Mouse (Mus musculus): ENCODE measurements at regions not wholly inside any gene's neighbourhood (a gene's known extent, or its start where the extent isn't known, plus 50 kb on each side); places are given as distances from the start of the nearest gene placed in this dataset.

- Histone ChIP-seq H3K4me1 (ENCODE audit: control insufficient read depth in 1 of 2, insufficient read depth in 2 of 2, low read length in 2 of 2) (no peaks in the 10 kb centered on the region), H3K27me3 (ENCODE audit: control insufficient read depth in 1 of 2, insufficient read depth in 2 of 2, low read length in 2 of 2) (no peaks in the 10 kb centered on the region; a peak in 1 of 4 replicates), H3K27ac (ENCODE audit: control insufficient read depth, low read depth, low read length) (no peak overlapping the region), H3K36me3 (ENCODE audit: control insufficient read depth in 1 of 2, insufficient read depth in 2 of 2, low read length in 2 of 2) (no peaks in the 10 kb centered on the region), H3K4me3 (ENCODE audit: control insufficient read depth in 1 of 2, insufficient read depth in 1 of 2, low read depth in 2 of 2, low read length in 2 of 2) (no peak overlapping the region), H3K79me2 (ENCODE audit: control insufficient read depth, insufficient read depth, low read length, poor library complexity) (no peaks in the 10 kb centered on the region), H3K9ac (ENCODE audit: control insufficient read depth, low read depth, low read length, poor library complexity, severe bottlenecking) (no peak overlapping the region), H3K9me3 (replicated peaks; ENCODE audit: insufficient read depth, low read length) (no peaks in the 10 kb centered on the region)
- TF ChIP-seq RCOR1 (IDR thresholded peaks at IDR 0.05; ENCODE audit: low read depth, low read length) (no peak), SIN3A (IDR thresholded peaks at IDR 0.05; ENCODE audit: low read length) (no peak), MXI1 (IDR thresholded peaks at IDR 0.05; ENCODE audit: low read depth, low read length) (no peak), MEF2A (IDR thresholded peaks at IDR 0.05; ENCODE audit: extremely low read depth, insufficient replicate concordance, low read depth, low read length, poor library complexity, severe bottlenecking) (no peak)
- DNase-seq (ENCODE audit: low read depth, low spot score): no peak
Measured at GRCm38 (mm10) chr6:39283761-39284415, 77.3 kb upstream of the Kdm7a start.

DNA sequence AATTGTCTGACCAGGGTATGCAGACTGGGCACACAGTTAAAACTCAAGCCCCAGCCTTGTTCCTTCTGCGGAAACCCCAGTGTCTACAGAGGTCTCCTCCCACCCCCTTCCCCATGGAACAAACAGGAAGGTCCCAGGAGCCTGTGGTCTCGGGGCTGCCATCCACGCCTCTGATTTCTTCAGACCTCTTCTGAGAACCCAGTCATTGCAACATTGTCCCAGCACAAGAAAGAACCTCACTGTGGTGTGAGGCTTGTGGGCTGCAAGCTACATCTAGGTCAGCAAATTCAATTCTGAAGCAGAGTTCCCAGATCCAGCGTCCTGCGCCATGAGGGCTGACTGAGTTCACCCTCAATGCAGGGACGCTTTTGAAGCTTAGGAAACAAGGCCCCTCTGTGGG, 71.7 kb upstream of the Kdm7a start:
- peaks cover 0 to 6% of the 10 kb centered on the region in 2 experiments; a peak in 3 of 4 replicates for H3K4me1 ChIP-seq (ENCODE audit: control insufficient read depth in 1 of 2, insufficient read depth in 2 of 2, low read length in 2 of 2)
- H3K9me3 ChIP-seq (replicated peaks; ENCODE audit: insufficient read depth, low read length): no peaks in the 10 kb centered on the region
- H3K79me2 ChIP-seq (ENCODE audit: control insufficient read depth, insufficient read depth, low read length, poor library complexity): no peaks in the 10 kb centered on the region
- no peaks in the 10 kb centered on the region; a peak in 1 of 4 replicates for H3K27me3 ChIP-seq (ENCODE audit: control insufficient read depth in 1 of 2, insufficient read depth in 2 of 2, low read length in 2 of 2)
- DNase-seq (ENCODE audit: low read depth, low spot score): no peak
- TF ChIP-seq TAL1 (IDR thresholded peaks at IDR 0.05; ENCODE audit: low read length): no peak
- no peak for TF ChIP-seq ELF1 (IDR thresholded peaks at IDR 0.05; ENCODE audit: low read depth, low read length)
- TF ChIP-seq CHD2 (IDR thresholded peaks at IDR 0.05; ENCODE audit: low read length): no peak
- no peak for TF ChIP-seq POLR2AphosphoS5 (IDR thresholded peaks at IDR 0.05; ENCODE audit: borderline replicate concordance, low read depth, low read length)
- TF ChIP-seq CHD1 (IDR thresholded peaks at IDR 0.05; ENCODE audit: low read depth, low read length): no peak
- TF ChIP-seq MYB (IDR thresholded peaks at IDR 0.05; ENCODE audit: low read depth, low read length): no peak
- no peak for TF ChIP-seq UBTF (IDR thresholded peaks at IDR 0.05; ENCODE audit: borderline replicate concordance, insufficient read depth, low read depth, low read length)
- TF ChIP-seq JUND (IDR thresholded peaks at IDR 0.05; ENCODE audit: low read depth, low read length): no peak
- no peak for TF ChIP-seq USF1 (IDR thresholded peaks at IDR 0.05; ENCODE audit: low read depth, low read length)
- TF ChIP-seq ZC3H11A (IDR thresholded peaks at IDR 0.05; ENCODE audit: low read depth, low read length): no peak
- TF ChIP-seq MEF2A (IDR thresholded peaks at IDR 0.05; ENCODE audit: extremely low read depth, insufficient replicate concordance, low read depth, low read length, poor library complexity, severe bottlenecking): no peak
- no peak for TF ChIP-seq MAX (IDR thresholded peaks at IDR 0.05; ENCODE audit: low read length)
- TF ChIP-seq HCFC1 (IDR thresholded peaks at IDR 0.05; ENCODE audit: low read depth, low read length): no peak
- TF ChIP-seq MYC (IDR thresholded peaks at IDR 0.05; ENCODE audit: low read depth, low read length): no peak
- no peak for TF ChIP-seq CTCF (IDR thresholded peaks at IDR 0.05 in 2 of 3, conservative IDR thresholded peaks at IDR 0.05 in 1 of 3; ENCODE audit: control insufficient read depth in 1 of 3, insufficient read depth in 1 of 3, low read depth in 2 of 3, low read length in 3 of 3, poor library complexity in 1 of 3, severe bottlenecking in 1 of 3)
- TF ChIP-seq RAD21 (IDR thresholded peaks at IDR 0.05; ENCODE audit: low read depth, low read length): no peak
- TF ChIP-seq MXI1 (IDR thresholded peaks at IDR 0.05; ENCODE audit: low read depth, low read length): no peak
- TF ChIP-seq TCF12 (IDR thresholded peaks at IDR 0.05; ENCODE audit: low read depth, low read length): no peak
- no peak for TF ChIP-seq NRF1 (IDR thresholded peaks at IDR 0.05; ENCODE audit: insufficient read depth, low read depth, low read length, poor library complexity, severe bottlenecking)
- no peak overlapping the region for H3K4me3 ChIP-seq (ENCODE audit: control insufficient read depth in 1 of 2, insufficient read depth in 1 of 2, low read depth in 2 of 2, low read length in 2 of 2)
- no peak overlapping the region for H3K9ac ChIP-seq (ENCODE audit: control insufficient read depth, low read depth, low read length, poor library complexity, severe bottlenecking)
- H3K36me3 ChIP-seq (ENCODE audit: control insufficient read depth in 1 of 2, insufficient read depth in 2 of 2, low read length in 2 of 2): 0 out of 4 replicates have a peak, but pooled peaks cover 0 to 2% of the 10 kb centered on the region in 2 experiments
- no peak overlapping the region for H3K27ac ChIP-seq (ENCODE audit: control insufficient read depth, low read depth, low read length)

Measured in MEL (cell line).